Mouse (Mus musculus): ENCODE results near the gene Olfr318.
"Not testable (repeated sequence)": the region's sequence is repeated elsewhere in the genome, so short reads cannot be mapped to it uniquely, and the experiment has no call there.

Olfr318 gene

DNA sequence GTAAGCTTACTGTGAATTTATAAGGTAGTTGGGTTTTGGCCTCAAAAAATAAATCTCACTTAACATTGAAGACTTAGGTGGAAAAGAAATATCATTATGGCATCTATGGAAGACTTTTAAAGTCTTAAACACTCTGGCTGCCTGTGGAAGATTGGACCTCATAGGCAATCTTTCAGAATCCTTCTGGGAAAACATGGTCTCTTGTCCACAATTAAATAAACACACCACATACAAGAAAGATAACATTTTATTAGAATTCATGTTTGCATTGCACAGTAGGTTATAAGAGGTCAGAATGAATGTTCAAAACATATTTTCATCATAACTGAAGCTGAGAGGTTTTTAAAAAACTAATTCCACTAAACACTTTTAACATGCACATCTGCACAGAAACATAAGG, at the start of gene Olfr318:
Gene Olfr318 (minus strand): TSS at position 101 of the 400 bp plus-strand sequence.
- DNase-seq, result no peak

DNA sequence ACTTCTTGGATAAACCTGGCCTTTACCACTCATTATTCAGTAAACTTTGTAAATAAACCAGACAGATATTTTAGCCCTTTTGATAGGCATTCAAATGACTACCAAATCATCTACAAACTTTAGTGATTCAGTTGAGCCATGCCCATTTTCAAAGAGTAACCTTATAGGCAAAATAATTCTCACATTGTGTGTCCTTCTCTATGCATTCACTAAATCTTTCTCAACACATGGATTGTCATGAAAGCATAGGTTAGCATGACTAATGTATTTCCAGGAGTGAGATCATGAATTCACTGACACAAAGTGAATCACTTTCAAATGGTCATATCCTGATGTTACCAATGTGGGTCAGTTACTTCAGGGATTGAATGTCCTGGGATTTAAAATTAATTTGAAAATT, 49.1 kb upstream of the Olfr318 start, which contains the start of gene Olfr315:
Gene Olfr315 (plus strand): TSS at position 301 of the 400 bp plus-strand sequence.
- DNase-seq, result no peak

- DNase-seq, result no peak
These were observed 28.6 kb upstream of the Olfr318 start, which contains the start of gene Olfr316 for GRCm38 (mm10) chr11:58752434-58752833. Gene Olfr316 (plus strand): TSS chr11:58752734.

- DNase-seq, result not testable (repeated sequence)
These were observed 27.3 kb upstream of the Olfr318 start for GRCm38 (mm10) chr11:58751096-58751495.

- no peak for DNase-seq
These were observed 15.0 kb upstream of the Olfr318 start, which contains the start of gene Olfr317 for GRCm38 (mm10) chr11:58738792-58739262. Gene Olfr317 (minus strand): TSS chr11:58739212.

DNA sequence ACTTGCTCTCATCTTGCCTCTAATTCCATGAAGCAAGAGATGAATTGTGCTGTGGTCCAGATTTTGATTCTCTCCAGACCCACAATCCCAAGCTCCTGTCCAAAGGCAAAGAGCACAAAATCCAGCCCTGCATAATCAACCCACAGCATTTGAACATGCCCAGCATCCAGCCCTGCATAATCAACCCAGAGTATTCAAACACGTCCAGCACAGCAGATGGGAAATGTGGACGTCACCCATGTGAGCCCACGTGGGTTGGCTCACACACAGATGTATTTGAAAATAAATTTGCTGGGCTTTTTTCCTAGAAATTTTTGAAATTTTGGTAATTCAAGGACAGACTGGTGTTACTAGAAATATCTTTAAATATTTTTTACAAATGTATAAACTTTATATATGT, 9.6 kb upstream of the Olfr318 start:
- no peak for DNase-seq

DNA sequence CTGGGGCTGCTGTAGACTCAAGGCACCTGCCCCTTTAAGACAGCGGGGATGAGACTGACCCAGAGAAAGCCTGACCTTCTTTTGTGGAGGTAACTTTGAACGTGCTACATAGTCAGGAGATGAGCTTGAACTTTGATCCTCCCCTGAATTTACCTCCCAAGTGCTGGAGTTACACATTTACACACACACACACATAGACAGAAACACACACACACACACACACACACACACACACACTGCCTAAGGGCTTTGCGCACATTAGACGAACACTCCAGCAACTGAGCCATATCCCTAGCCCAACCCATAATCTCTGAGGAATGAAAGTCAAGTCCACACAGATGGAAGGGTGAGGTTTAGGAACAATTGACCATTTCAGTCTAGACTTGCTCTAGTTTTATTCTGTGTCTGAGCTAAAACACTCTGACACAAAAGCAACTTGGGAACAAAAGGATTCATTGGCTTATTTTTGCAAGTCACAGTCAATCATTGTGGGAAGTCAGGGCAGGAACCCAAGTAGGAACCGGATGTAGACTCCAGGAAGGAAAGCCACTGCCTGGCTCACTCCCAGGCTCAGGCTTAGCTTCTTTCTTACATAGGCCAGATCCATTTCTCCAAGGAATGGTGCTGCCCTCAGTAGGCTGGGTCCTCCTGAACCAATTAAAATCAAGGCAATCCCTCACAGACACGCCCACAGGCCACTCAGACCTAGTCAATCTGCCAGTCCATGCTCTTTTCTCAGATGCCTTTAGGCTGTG, 4.3 kb upstream of the Olfr318 start:
- DNase-seq, result not testable (repeated sequence)

DNA sequence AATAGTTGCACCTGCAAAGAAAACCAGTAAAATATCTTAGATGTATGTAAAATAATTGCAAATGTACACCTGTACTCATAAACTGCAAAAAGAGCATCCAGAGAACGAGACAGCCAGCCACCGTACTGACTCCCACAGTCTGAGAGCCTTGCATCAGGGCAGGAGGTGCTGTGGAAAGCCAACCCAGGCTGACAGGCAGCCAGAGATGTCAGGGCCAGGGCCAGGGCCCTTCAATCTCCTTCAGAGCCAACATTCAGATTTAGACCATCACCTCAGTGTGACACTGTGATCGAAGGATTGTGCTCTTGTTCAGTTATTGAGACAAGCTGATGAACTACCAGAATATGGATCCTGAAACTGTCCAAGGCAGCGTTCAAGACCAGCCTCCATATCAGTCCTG, 4.1 kb downstream of the Olfr318 start:
- no peak for DNase-seq

DNA sequence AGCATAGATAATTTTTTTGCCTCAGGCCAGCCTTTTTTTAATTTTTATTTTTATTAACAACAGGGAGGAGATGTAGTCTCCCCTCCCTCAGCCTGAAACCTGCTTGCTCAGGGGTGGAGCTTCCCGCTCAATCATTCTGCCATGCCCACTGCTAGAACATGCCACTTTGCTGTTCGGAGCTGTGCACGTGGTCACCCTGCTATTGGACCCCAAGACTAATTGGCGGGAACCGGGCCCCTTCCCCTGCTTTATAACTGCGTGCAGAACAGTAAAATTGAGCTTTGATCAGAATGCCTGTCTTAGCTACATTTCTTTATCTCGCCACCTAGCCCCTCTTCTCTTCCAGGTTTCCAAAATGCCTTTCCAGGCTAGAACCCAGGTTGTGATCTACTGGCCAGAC, 6.1 kb downstream of the Olfr318 start:
- DNase-seq, result not testable (repeated sequence)

GRCm38 (mm10) chr11:58709086-58709485, 14.7 kb downstream of the Olfr318 start:
- no peak for DNase-seq

DNA sequence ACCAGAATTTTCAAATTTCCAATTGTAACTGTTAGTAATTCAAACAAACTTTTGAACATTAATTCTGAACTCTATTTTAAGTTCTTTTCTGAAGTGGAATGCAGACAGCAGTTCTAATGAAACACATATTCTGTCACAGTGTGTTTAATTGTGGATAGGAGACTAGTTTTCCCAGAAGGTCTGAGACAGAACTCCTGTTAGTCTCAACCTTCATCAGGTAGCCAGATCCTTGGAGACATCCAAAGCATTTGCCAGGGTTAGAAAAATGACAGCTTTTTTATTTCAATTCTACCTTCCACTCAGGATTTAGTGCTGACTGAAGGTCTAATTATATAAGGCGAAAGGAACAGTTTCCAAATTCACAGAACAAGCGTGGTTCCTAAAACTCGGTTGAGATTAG, 25.0 kb downstream of the Olfr318 start, which contains the start of gene Olfr319:
Gene Olfr319 (plus strand): TSS at position 301 of the 400 bp plus-strand sequence.
- no peak for DNase-seq

- no peak for DNase-seq
These were observed 43.0 kb downstream of the Olfr318 start, which contains the start of gene Olfr320 for GRCm38 (mm10) chr11:58680799-58681198. Gene Olfr320 (plus strand): TSS chr11:58681099.

- no peak for DNase-seq
These were observed 52.0 kb downstream of the Olfr318 start for GRCm38 (mm10) chr11:58671825-58672224.

GRCm38 (mm10) chr11:58669252-58669651, 54.6 kb downstream of the Olfr318 start:
- no peak for DNase-seq
